Mouse (Mus musculus) ES-E14 (cell line): ENCODE results near the gene Cacna1h. TPM values are rescaled to one million over a fixed set of nuclear protein-coding genes. Genes with fewer than 3 reads are reported as not detected.
A peak's percentile ranks its signal among the peaks of the same experiment; 100 is the strongest.

Experiments
- DNase-seq: peaks from one replicate; pipeline ENCODE4 v3.0.0-alpha.2; 2013; ENCODE audit warnings: low read depth, low spot score
- H3K27ac ChIP-seq: 2 replicates; pipeline ENCODE4 v1.5.1; 2012; ENCODE audit warnings: low read depth, mild to moderate bottlenecking, low read length, moderate library complexity, mixed read lengths; ENCODE audit not compliant: poor library complexity, insufficient read depth, severe bottlenecking
- H3K36me3 ChIP-seq: 2 replicates; pipeline ENCODE4 v1.6.1; 2012; ENCODE audit warnings: mild to moderate bottlenecking, low read length, moderate library complexity, mixed read lengths; ENCODE audit not compliant: control insufficient read depth, poor library complexity, insufficient read depth, severe bottlenecking
- H3K4me1 ChIP-seq, 2 experiments: fragments of 150-350 bp in 1 of 2; sonication (generic) in 1 of 2; 2 replicates each; pipeline ENCODE4 v1.6.1; 2012; ENCODE audit warnings: low read length in 2 of 2, mild to moderate bottlenecking in 1 of 2, mixed read lengths in 1 of 2; ENCODE audit not compliant: control insufficient read depth in 2 of 2, insufficient read depth in 2 of 2, poor library complexity in 1 of 2
- H3K4me3 ChIP-seq, 2 experiments: fragments of 150-350 bp in 1 of 2; sonication (generic) in 1 of 2; 2 replicates each; pipeline ENCODE4 v1.5.1; 2012; ENCODE audit warnings: low read length in 2 of 2, low read depth in 1 of 2, mild to moderate bottlenecking in 1 of 2, mixed read lengths in 1 of 2; ENCODE audit not compliant: insufficient read depth in 1 of 2, poor library complexity in 1 of 2, severe bottlenecking in 1 of 2
- H3K9ac ChIP-seq: 2 replicates; pipeline ENCODE4 v1.6.1; 2012; ENCODE audit warnings: low read depth, mild to moderate bottlenecking, low read length, mixed read lengths; ENCODE audit not compliant: poor library complexity, insufficient read depth, severe bottlenecking
- H3K9me3 ChIP-seq: fragments of 150-350 bp; sonication (generic); 2 replicates; pipeline ENCODE4 v1.6.1; 2012; ENCODE audit warnings: low read depth, mild to moderate bottlenecking, low read length; ENCODE audit not compliant: control insufficient read depth, insufficient read depth
- CHD2 ChIP-seq: IDR thresholded peaks from 2 replicates; pipeline ENCODE4 v1.6.1; 2014; ENCODE audit warnings: mild to moderate bottlenecking, low read depth, low read length, inconsistent platforms
- HCFC1 ChIP-seq: IDR thresholded peaks from 2 replicates; pipeline ENCODE4 v1.6.1; 2012; ENCODE audit warnings: low read length, inconsistent platforms, borderline replicate concordance; ENCODE audit not compliant: insufficient read depth
- MAFK ChIP-seq: IDR thresholded peaks from 2 replicates; pipeline ENCODE4 v1.6.1; 2014; ENCODE audit warnings: mild to moderate bottlenecking, low read depth, low read length, inconsistent platforms; ENCODE audit not compliant: insufficient read depth
- ZC3H11A ChIP-seq: IDR thresholded peaks from 2 replicates; pipeline ENCODE4 v1.6.1; 2012; ENCODE audit warnings: low read depth, mild to moderate bottlenecking, inconsistent platforms, low read length, borderline replicate concordance
- ZNF384 ChIP-seq: IDR thresholded peaks from 2 replicates; pipeline ENCODE4 v1.6.1; 2012; ENCODE audit warnings: low read depth, low read length, inconsistent platforms
- in situ Hi-C, 2 experiments: fragments of 600-800 bp; cut with MboI; formaldehyde crosslinking; loops; one replicate each; pipeline ENCODE4 v1.15.1; 2025; ENCODE audit warnings: low sequenced_read_pairs in 2 of 2, inconsistent platforms in 1 of 2; ENCODE audit not compliant: unreplicated experiment in 2 of 2
- total RNA-seq: library from RNA; depleted of rRNA; stranded (reverse); fragments of 300-350 nt; gene quantifications from 2 replicates; pipeline ENCODE4 v1.2.3, GENCODE M21; 2012

The Cacna1h gene
- total RNA-seq, 1 experiment: 2.1 TPM

GRCm38 (mm10) chr17:25372491-25372890 lies 61.1 kb downstream of the Cacna1h start:
- in situ Hi-C loops: no loop called here
- Histone ChIP-seq H3K36me3 (no peaks in the 10 kb centered on the region), H3K9ac (no peak overlapping the region), H3K4me3 (no peak overlapping the region), H3K4me1 (no peaks in the 10 kb centered on the region), H3K27ac (no peak overlapping the region), H3K9me3 (no peaks in the 10 kb centered on the region)
- DNase-seq: no peak
- TF ChIP-seq ZC3H11A (no peak), ZNF384 (no peak), CHD2 (no peak), MAFK (no peak), HCFC1 (no peak)

GRCm38 (mm10) chr17:25368973-25369372 lies 64.6 kb downstream of the Cacna1h start, which contains the start of gene Tpsg1:
TSS of gene Tpsg1 (plus strand) at chr17:25369273.
- H3K27ac ChIP-seq: no peak within 1 kb of the TSS
- H3K9me3 ChIP-seq: no peaks in the 10 kb centered on the region

GRCm38 (mm10) chr17:25366005-25366404 lies 67.6 kb downstream of the Cacna1h start, which contains the start of gene Tpsb2:
TSS of gene Tpsb2 (plus strand) at chr17:25366305.
- H3K4me3 ChIP-seq: no peak within 1 kb of the TSS
- TF ChIP-seq ZNF384: no peak
- no peak for TF ChIP-seq ZC3H11A
- no peak for TF ChIP-seq MAFK
- no peak for TF ChIP-seq CHD2
- no peak for TF ChIP-seq HCFC1
- no peak within 1 kb of the TSS; the same call in 1 of the 2 replicates for H3K9ac ChIP-seq
- in situ Hi-C loops: no loop called here
- no peak for DNase-seq
- no peaks in the 10 kb centered on the region for H3K36me3 ChIP-seq
- no peak within 1 kb of the TSS for H3K27ac ChIP-seq
- no peaks in the 10 kb centered on the region for H3K4me1 ChIP-seq
- H3K9me3 ChIP-seq: no peaks in the 10 kb centered on the region

More at GRCm38 (mm10) chr17:25368973-25369372, 64.6 kb downstream of the Cacna1h start, which contains the start of gene Tpsg1:
- in situ Hi-C loops: no loop called here
- TF ChIP-seq ZC3H11A (no peak), ZNF384 (no peak), CHD2 (no peak), HCFC1 (no peak), MAFK (no peak)
- no peaks in the 10 kb centered on the region for H3K4me1 ChIP-seq
- no peak within 1 kb of the TSS for H3K9ac ChIP-seq
- H3K4me3 ChIP-seq: no peak within 1 kb of the TSS
- DNase-seq: no peak
- no peaks in the 10 kb centered on the region for H3K36me3 ChIP-seq

GRCm38 (mm10) chr17:25363726-25364125 lies 69.9 kb downstream of the Cacna1h start:
- no peaks in the 10 kb centered on the region for H3K9me3 ChIP-seq
- peak; percentile 30 for DNase-seq
- no peak overlapping the region for H3K9ac ChIP-seq
- H3K36me3 ChIP-seq: no peaks in the 10 kb centered on the region
- no peaks in the 10 kb centered on the region for H3K4me1 ChIP-seq
- H3K27ac ChIP-seq: no peak overlapping the region
- no peak overlapping the region for H3K4me3 ChIP-seq
- no peak for TF ChIP-seq MAFK
- peak; percentile 70 for TF ChIP-seq ZC3H11A
- TF ChIP-seq ZNF384: no peak
- in situ Hi-C loops: no loop called here

GRCm38 (mm10) chr17:25361291-25361690 lies 72.3 kb downstream of the Cacna1h start:
- Histone ChIP-seq H3K27ac (no peak overlapping the region), H3K4me1 (no peaks in the 10 kb centered on the region), H3K36me3 (no peaks in the 10 kb centered on the region), H3K9me3 (no peaks in the 10 kb centered on the region), H3K9ac (no peak overlapping the region), H3K4me3 (no peak overlapping the region)
- in situ Hi-C loops: no loop called here
- no peak for DNase-seq
- TF ChIP-seq MAFK (no peak), CHD2 (no peak), ZNF384 (no peak), ZC3H11A (no peak), HCFC1 (no peak)
